15 mouse cellular contexts compared by ENCODE assay signal in the genomic region with DNA sequence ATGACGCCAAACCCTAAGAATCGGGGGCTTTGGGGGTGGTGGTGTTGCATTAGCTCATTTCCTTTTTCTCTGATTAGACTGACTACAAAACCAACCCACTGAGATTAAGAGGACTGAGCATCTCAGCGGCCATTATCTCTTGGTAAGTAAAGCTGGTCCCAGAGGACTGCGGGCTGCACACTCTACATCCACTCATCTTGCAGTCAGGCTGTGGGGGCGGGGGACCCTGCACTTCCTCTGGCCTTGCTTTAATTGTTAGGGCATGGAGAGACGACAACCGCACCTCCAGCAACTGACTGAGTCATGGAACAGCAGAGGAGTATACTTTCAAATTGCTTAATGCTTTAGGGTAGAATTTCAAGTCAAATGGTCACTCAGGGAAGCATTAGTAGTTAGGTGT.
A peak's percentile ranks its signal among the peaks of the same experiment; 100 is the strongest.
DNase-seq lines count a peak whose midpoint lies in the region; ATAC-seq lines count a peak whose summit lies in the region.
"Had no signal": no experiment of that assay in that cellular context is flagged by ENCODE, and none has a peak within 500 bp of the region (broad histone marks: within the 10 kb centered on the region; RNA-seq: fewer than 3 reads in every experiment).

No protein-coding gene starts in this region.

- WGBS in embryonic facial prominence, embryonic 10.5 days: 61% methylated on average over 7 of the region's 7 CpGs
- 40% methylated on average over 7 of the region's 7 CpGs for WGBS in heart, embryonic 15.5 days

- peak; percentile 94 for DNase-seq in heart, adult 11 months
- DNase-seq in heart, adult 8-10 months (ENCODE audit: low spot score): no peak
- peak; percentile 66 for DNase-seq in 3134 (ENCODE audit: extremely low read depth, insufficient read length, low spot score)
- DNase-seq in embryonic facial prominence, embryonic 10.5 days (ENCODE audit: low spot score): peak; percentile 41
- DNase-seq in ovary, adult 18-20 months (ENCODE audit: low spot score): no peak
- no peak for DNase-seq in cerebellum, adult 9-10 months
- no peak for DNase-seq in urinary bladder, adult 2 months (ENCODE audit: low spot score)
- DNase-seq: cerebellum, adult 18-20 months; liver, embryonic 13.5 days had no signal

- H3K4me2 ChIP-seq in heart, embryonic 15.5 days: no peak overlapping the region; the same call in 1 of the 2 replicates
- H3K4me2 ChIP-seq: embryonic facial prominence, embryonic 13.5 days; intestine, embryonic 15.5 days; liver, embryonic 13.5 days had no signal

- H3K9ac ChIP-seq in heart, embryonic 15.5 days: no peak overlapping the region
- H3K9ac ChIP-seq: embryonic facial prominence, embryonic 13.5 days; intestine, embryonic 15.5 days; liver, embryonic 13.5 days had no signal

- no peaks in the 10 kb centered on the region for H3K27me3 ChIP-seq in embryonic facial prominence, embryonic 10.5 days (replicated peaks; ENCODE audit: low read depth, poor library complexity, severe bottlenecking)
- no peaks in the 10 kb centered on the region for H3K27me3 ChIP-seq in heart, embryonic 15.5 days
- H3K27me3 ChIP-seq: embryonic facial prominence, embryonic 13.5 days; intestine, embryonic 15.5 days; liver, embryonic 13.5 days had no signal

- no peak overlapping the region; the same call in 1 of the 2 replicates for H3K27ac ChIP-seq in embryonic facial prominence, embryonic 10.5 days (replicated peaks)
- peak overlapping the region; percentile 57; the same call in 1 of the 2 replicates for H3K27ac ChIP-seq in heart, embryonic 15.5 days
- H3K27ac ChIP-seq: embryonic facial prominence, embryonic 13.5 days; heart, adult 2 months; intestine, embryonic 15.5 days; liver, embryonic 13.5 days; midbrain, embryonic 10.5 days had no signal

- no peaks in the 10 kb centered on the region for H3K9me3 ChIP-seq in embryonic facial prominence, embryonic 10.5 days
- H3K9me3 ChIP-seq in heart, embryonic 15.5 days (replicated peaks): no peaks in the 10 kb centered on the region
- H3K9me3 ChIP-seq: embryonic facial prominence, embryonic 13.5 days; intestine, embryonic 15.5 days; liver, embryonic 13.5 days had no signal

- no peak overlapping the region for H3K4me3 ChIP-seq in embryonic facial prominence, embryonic 10.5 days
- H3K4me3 ChIP-seq in heart, embryonic 15.5 days: no peak overlapping the region
- H3K4me3 ChIP-seq: embryonic facial prominence, embryonic 13.5 days; heart, adult 2 months; intestine, embryonic 15.5 days; liver, embryonic 13.5 days; midbrain, embryonic 10.5 days had no signal

- ATAC-seq in heart, embryonic 15.5 days (replicated peaks; ENCODE audit: insufficient number of reproducible peaks, insufficient read depth, low FRiP score, low read depth): peak; percentile 54; the same call in 1 of the 2 replicates
- ATAC-seq: CD4-positive, CD25-positive, alpha-beta regulatory T cell, adult 4 months; intestine, embryonic 15.5 days had no signal

- H3K4me1 ChIP-seq in embryonic facial prominence, embryonic 10.5 days: peaks cover 13% of the 10 kb centered on the region
- H3K4me1 ChIP-seq in heart, embryonic 15.5 days (replicated peaks): peaks cover 22% of the 10 kb centered on the region
- H3K4me1 ChIP-seq: liver, embryonic 13.5 days had no signal

- H3K36me3 ChIP-seq in embryonic facial prominence, embryonic 10.5 days (replicated peaks): no peaks in the 10 kb centered on the region
- no peaks in the 10 kb centered on the region for H3K36me3 ChIP-seq in heart, embryonic 15.5 days
- H3K36me3 ChIP-seq: embryonic facial prominence, embryonic 13.5 days; intestine, embryonic 15.5 days; liver, embryonic 13.5 days; midbrain, embryonic 10.5 days had no signal

Comparison
In these comparisons a context has a peak if more than half of its experiments do, and no peak if none do; other contexts are left out.
1. DNase-seq: peak in heart, adult 11 months (single experiment), 3134 (single experiment) and embryonic facial prominence, embryonic 10.5 days (single experiment); none in heart, adult 8-10 months (single experiment), ovary, adult 18-20 months (single experiment), cerebellum, adult 9-10 months (single experiment) and urinary bladder, adult 2 months (single experiment).